17 mouse cellular contexts compared by ENCODE assay signal in the genomic region with DNA sequence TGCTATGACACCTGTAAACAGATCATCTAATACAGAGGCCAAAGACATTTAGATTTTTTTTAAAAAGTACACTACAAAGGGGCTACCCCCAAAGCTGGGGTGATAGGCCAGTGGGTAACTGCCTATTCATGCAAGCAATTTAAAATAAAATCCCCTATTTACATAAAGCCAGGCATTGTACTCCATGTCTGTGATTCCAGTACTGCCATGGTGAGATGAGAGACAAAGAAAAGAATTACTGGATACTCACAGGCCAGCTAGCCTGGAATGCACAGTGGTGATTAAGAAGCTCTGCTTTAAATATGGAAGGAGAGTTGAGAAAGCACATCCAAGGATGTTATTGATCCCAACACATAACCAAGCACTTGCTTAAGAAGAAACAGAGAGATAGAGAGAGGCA.
"Had no signal": no experiment of that assay in that cellular context is flagged by ENCODE, and none has a peak within 500 bp of the region (broad histone marks: within the 10 kb centered on the region; RNA-seq: fewer than 3 reads in every experiment).

No protein-coding gene starts in this region.

- H3K27ac ChIP-seq: kidney, embryonic 15.5 days; left cerebral cortex, adult 2 months; liver, embryonic 13.5 days; neural tube, embryonic 13.5 days; stomach, embryonic 15.5 days had no signal

- H3K4me1 ChIP-seq: kidney, embryonic 15.5 days; liver, embryonic 13.5 days; neural tube, embryonic 13.5 days; stomach, embryonic 15.5 days had no signal

- H3K4me2 ChIP-seq: kidney, embryonic 15.5 days; liver, embryonic 13.5 days; neural tube, embryonic 13.5 days; stomach, embryonic 15.5 days had no signal

- H3K9me3 ChIP-seq: kidney, embryonic 15.5 days; liver, embryonic 13.5 days; neural tube, embryonic 13.5 days; stomach, embryonic 15.5 days had no signal

- H3K4me3 ChIP-seq: kidney, embryonic 15.5 days; left cerebral cortex, adult 2 months; liver, embryonic 13.5 days; myocyte; neural tube, embryonic 13.5 days; stomach, embryonic 15.5 days had no signal

- H3K9ac ChIP-seq: kidney, embryonic 15.5 days; liver, embryonic 13.5 days; neural tube, embryonic 13.5 days; stomach, embryonic 15.5 days had no signal

- DNase-seq: kidney, adult 8-10 months; kidney, postnatal 10 days; kidney, postnatal 36 days; layer of hippocampus, postnatal 36 days; liver, embryonic 13.5 days; lung, adult 2 months; lung, postnatal 14 days; lung, postnatal 4 days; retina, postnatal 1 day; right cerebral cortex, postnatal 25 days; spleen, adult 18-20 months; thymus, postnatal 25 days had no signal

- H3K27me3 ChIP-seq: kidney, embryonic 15.5 days; liver, embryonic 13.5 days; neural tube, embryonic 13.5 days; stomach, embryonic 15.5 days had no signal

- H3K36me3 ChIP-seq: kidney, embryonic 15.5 days; liver, embryonic 13.5 days; neural tube, embryonic 13.5 days; stomach, embryonic 15.5 days had no signal
